Mouse (Mus musculus) G1E (cell line): ENCODE results near the gene Vkorc1. TPM values are rescaled to one million over a fixed set of nuclear protein-coding genes. Genes with fewer than 3 reads are reported as not detected.
A peak's percentile ranks its signal among the peaks of the same experiment; 100 is the strongest.

Experiments used
- ATAC-seq: 2 replicates; pipeline ENCODE4 v1.8.0; 2016; ENCODE audit warnings: mild to moderate bottlenecking; ENCODE audit not compliant: insufficient number of reproducible peaks, poor library complexity, low FRiP score, severe bottlenecking; ENCODE audit errors: extremely low read depth
- DNase-seq: peaks from one replicate; pipeline ENCODE4 v3.0.0; 2012; ENCODE audit warnings: low spot score
- H3K27me3 ChIP-seq: 2 replicates; pipeline ENCODE4 v1.6.1; 2012; ENCODE audit warnings: mild to moderate bottlenecking, low read length, inconsistent platforms; ENCODE audit not compliant: insufficient read depth
- H3K36me3 ChIP-seq: replicated peaks from 2 replicates; pipeline ENCODE3; 2012; ENCODE audit warnings: mild to moderate bottlenecking, inconsistent platforms
- H3K4me1 ChIP-seq: 2 replicates; pipeline ENCODE4 v1.6.1; 2012; ENCODE audit warnings: low read depth, low read length, inconsistent platforms, mixed read lengths; ENCODE audit not compliant: insufficient read depth
- H3K4me3 ChIP-seq: 2 replicates; pipeline ENCODE4 v1.5.1; 2012; ENCODE audit warnings: low read depth, mild to moderate bottlenecking, inconsistent platforms, low read length, moderate library complexity, mixed read lengths
- H3K9me3 ChIP-seq: replicated peaks from 2 replicates; pipeline ENCODE4 v1.6.1; 2012; ENCODE audit warnings: inconsistent platforms
- CTCF ChIP-seq: IDR thresholded peaks from 2 replicates; pipeline ENCODE4 v1.5.1; 2012; ENCODE audit warnings: low read depth, low read length, inconsistent platforms, mixed read lengths
- GATA1 ChIP-seq: IDR thresholded peaks from 2 replicates; pipeline ENCODE4 v1.6.1; 2012; ENCODE audit warnings: borderline replicate concordance, low read length, inconsistent platforms, mixed read lengths
- GATA2 ChIP-seq: IDR thresholded peaks from 2 replicates; pipeline ENCODE4 v1.6.1; 2012; ENCODE audit warnings: low read depth, low read length, inconsistent platforms, borderline replicate concordance
- POLR2AphosphoS5 ChIP-seq: IDR thresholded peaks from 2 replicates; pipeline ENCODE4 v1.6.1; 2012; ENCODE audit warnings: low read depth, low read length, inconsistent platforms; ENCODE audit not compliant: insufficient replicate concordance
- TAL1 ChIP-seq: conservative IDR thresholded peaks from 2 replicates; pipeline ENCODE4 v1.6.1; 2012; ENCODE audit warnings: low read depth, low read length, inconsistent platforms, mixed read lengths
- polyA plus RNA-seq: library from polyadenylated mRNA; stranded (reverse); fragments of >175 nt; gene quantifications from 2 replicates; pipeline ENCODE4 v1.2.3, GENCODE M21; 2012
- total RNA-seq, 2 experiments: library from RNA; stranded (forward) in 1 of 2; stranded (reverse) in 1 of 2; fragments of 200-1000 nt in 1 of 2; fragments of >200 nt in 1 of 2; fragmentation: Nextera tagmentation in 1 of 2; gene quantifications; 2 replicates each; pipeline ENCODE4 v1.2.3; 2014 to 2017

Gene Vkorc1
- total and polyA plus RNA-seq, 3 experiments: 11.0 to 68.8 (median 12.6) TPM

- Histone ChIP-seq H3K36me3 (peaks cover 62% of the 10 kb centered on the region), H3K9me3 (no peaks in the 10 kb centered on the region), H3K27me3 (no peaks in the 10 kb centered on the region), H3K4me1 (peaks cover 35% of the 10 kb centered on the region), H3K4me3 (no peak overlapping the region)
- TF ChIP-seq CTCF (no peak), GATA1 (no peak), POLR2AphosphoS5 (no peak), TAL1 (no peak), GATA2 (no peak)
- ATAC-seq (no peak), DNase-seq (no peak)
These were observed 12.5 kb upstream of the Vkorc1 start for GRCm38 (mm10) chr7:127907939-127908338.

DNA sequence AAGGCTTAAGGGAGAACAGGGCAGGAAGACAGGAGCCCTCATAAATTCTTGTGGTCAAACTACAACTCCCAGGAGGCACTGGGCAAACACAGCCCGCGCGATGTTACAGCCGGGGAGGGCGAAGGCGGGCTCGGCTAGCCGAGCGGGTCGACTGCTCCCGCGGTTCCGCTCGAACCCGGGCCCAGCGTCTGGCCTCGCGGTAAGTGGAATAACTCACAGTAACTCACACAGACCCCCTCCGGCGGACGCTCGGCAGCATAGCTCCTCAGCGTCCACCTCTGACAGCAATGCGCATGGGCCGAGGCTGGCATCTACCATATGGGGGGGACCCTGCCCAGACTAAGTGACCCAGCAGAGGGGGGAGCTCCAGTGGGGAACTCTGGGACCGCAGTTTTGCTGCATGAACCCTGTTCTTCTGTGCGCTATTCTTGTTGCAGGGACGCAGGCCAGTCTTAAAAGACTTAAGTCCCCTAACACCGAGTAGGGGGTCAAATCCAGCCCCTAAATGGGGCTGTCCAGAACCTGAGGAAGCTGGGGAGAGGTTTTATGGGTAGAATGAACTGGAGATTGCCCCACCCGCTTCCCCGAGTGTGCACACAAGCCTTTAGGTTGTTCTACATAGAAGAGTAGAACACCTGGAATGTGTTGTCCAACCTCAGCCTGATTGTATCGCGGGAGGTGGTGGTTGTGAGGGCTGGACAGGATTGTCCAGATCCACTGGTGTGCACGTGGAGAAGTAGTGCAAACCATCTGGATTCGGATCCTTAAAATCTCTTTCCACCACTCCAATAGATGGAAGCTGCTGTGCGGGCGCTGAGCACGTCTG lies 8.8 kb upstream of the Vkorc1 start, which contains the start of gene Bckdk:
Gene Bckdk, plus strand, starts transcription at position 112 of the 826 bp plus-strand sequence.
- Histone ChIP-seq H3K4me3 (peak within 1 kb of the TSS; percentile 84), H3K9me3 (no peaks in the 10 kb centered on the region), H3K36me3 (peaks cover 47% of the 10 kb centered on the region), H3K4me1 (peaks cover 44% of the 10 kb centered on the region), H3K27me3 (no peaks in the 10 kb centered on the region)
- no peak for TF ChIP-seq GATA2
- TF ChIP-seq POLR2AphosphoS5: no peak
- DNase-seq (peak; percentile 90), ATAC-seq (peak; percentile 71)

DNA sequence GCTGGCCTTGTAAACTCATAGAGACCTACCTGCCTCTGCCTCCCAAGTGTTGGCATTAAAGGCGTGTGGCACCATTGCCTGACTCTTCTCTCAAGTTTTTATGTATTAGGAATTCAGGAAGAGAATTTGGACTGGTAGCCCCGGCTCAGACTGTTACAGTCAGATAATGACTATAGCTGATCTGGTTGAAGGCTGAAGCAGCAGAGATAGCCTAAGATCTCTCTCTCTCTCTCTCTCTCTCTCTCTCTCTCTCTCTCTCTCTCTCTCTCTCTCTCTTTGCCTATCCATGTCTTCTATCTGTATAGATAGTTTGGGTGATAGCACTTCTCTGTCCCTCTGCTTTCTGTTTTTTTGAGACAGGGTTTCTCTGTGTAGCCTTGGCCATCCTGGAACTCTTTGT lies 6.4 kb upstream of the Vkorc1 start:
- H3K9me3 ChIP-seq: no peaks in the 10 kb centered on the region
- DNase-seq: no peak
- no peak overlapping the region for H3K4me3 ChIP-seq
- H3K4me1 ChIP-seq: peaks cover 58% of the 10 kb centered on the region
- ATAC-seq: no peak
- peaks cover 23% of the 10 kb centered on the region for H3K36me3 ChIP-seq
- H3K27me3 ChIP-seq: no peaks in the 10 kb centered on the region
- TF ChIP-seq GATA2 (no peak), GATA1 (no peak), POLR2AphosphoS5 (no peak)

- DNase-seq: no peak
These were observed 4.6 kb upstream of the Vkorc1 start for GRCm38 (mm10) chr7:127899997-127900396.

GRCm38 (mm10) chr7:127898179-127898956 lies 3.0 kb upstream of the Vkorc1 start:
- Histone ChIP-seq H3K36me3 (peaks cover 11% of the 10 kb centered on the region), H3K4me1 (peaks cover 59% of the 10 kb centered on the region), H3K27me3 (no peaks in the 10 kb centered on the region), H3K9me3 (no peaks in the 10 kb centered on the region), H3K4me3 (no peak overlapping the region; the same call in 1 of the 2 replicates)
- no peak for TF ChIP-seq TAL1
- no peak for TF ChIP-seq CTCF
- TF ChIP-seq POLR2AphosphoS5: no peak
- TF ChIP-seq GATA1: no peak
- no peak for TF ChIP-seq GATA2
- ATAC-seq (no peak), DNase-seq (no peak)

More at GRCm38 (mm10) chr7:127899997-127900396, 4.6 kb upstream of the Vkorc1 start:
- no peak for ATAC-seq
- H3K36me3 ChIP-seq: peaks cover 5% of the 10 kb centered on the region
- no peaks in the 10 kb centered on the region for H3K9me3 ChIP-seq
- H3K4me3 ChIP-seq: no peak overlapping the region
- no peaks in the 10 kb centered on the region for H3K27me3 ChIP-seq
- TF ChIP-seq TAL1 (no peak), CTCF (no peak), GATA2 (no peak), POLR2AphosphoS5 (no peak), GATA1 (no peak)
- peaks cover 59% of the 10 kb centered on the region for H3K4me1 ChIP-seq

DNA sequence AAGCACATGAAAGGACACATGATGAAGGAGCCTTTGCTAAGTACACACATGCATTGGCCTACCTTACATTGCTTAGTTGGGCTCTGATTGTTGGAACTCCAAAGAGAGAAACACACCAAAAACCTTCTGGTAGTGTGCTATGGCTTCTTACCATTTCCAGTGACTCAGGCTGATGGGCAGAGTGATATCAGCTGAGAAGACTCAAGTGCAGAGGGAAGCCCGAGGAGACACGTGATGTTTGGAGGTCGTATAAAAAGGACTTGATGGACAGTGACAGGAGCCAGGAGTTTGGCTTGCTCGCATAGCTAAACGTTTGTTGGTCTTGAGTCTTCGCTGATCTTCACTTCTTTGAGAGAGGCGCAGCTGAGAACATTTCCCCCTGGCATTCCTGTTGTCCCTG lies 2.1 kb upstream of the Vkorc1 start:
- H3K4me3 ChIP-seq: no peak overlapping the region
- H3K9me3 ChIP-seq: no peaks in the 10 kb centered on the region
- ATAC-seq (no peak), DNase-seq (no peak)
- H3K36me3 ChIP-seq: peaks cover 19% of the 10 kb centered on the region
- no peak for TF ChIP-seq GATA2
- no peak for TF ChIP-seq POLR2AphosphoS5
- TF ChIP-seq GATA1: no peak
- TF ChIP-seq CTCF: no peak
- no peak for TF ChIP-seq TAL1
- H3K27me3 ChIP-seq: no peaks in the 10 kb centered on the region
- H3K4me1 ChIP-seq: peaks cover 59% of the 10 kb centered on the region
